Mouse (Mus musculus) forebrain, embryonic 10.5 days (tissue): ENCODE data around the gene Plcb1. TPM values are rescaled to one million over a fixed set of nuclear protein-coding genes. Genes with fewer than 3 reads are reported as not detected.
A peak's percentile ranks its signal among the peaks of the same experiment; 100 is the strongest.

Source experiments
- DNase-seq: peaks from one replicate; pipeline ENCODE4 v3.0.0-alpha.2; 2017; ENCODE audit warnings: low spot score; ENCODE audit errors: extremely low spot score
- H3K27ac ChIP-seq: fragments of 300-500 bp; sonication (generic); 2 replicates; pipeline ENCODE4 v1.5.1; 2016; ENCODE audit warnings: mild to moderate bottlenecking
- H3K27me3 ChIP-seq: fragments of 300-500 bp; sonication (generic); 2 replicates; pipeline ENCODE4 v1.6.1; 2016; ENCODE audit warnings: mild to moderate bottlenecking; ENCODE audit not compliant: poor library complexity, severe bottlenecking
- H3K36me3 ChIP-seq: fragments of 300-500 bp; sonication (generic); replicated peaks from 2 replicates; pipeline ENCODE4 v1.6.1; 2016; ENCODE audit warnings: mild to moderate bottlenecking, moderate library complexity
- H3K4me1 ChIP-seq: fragments of 300-500 bp; sonication (generic); 2 replicates; pipeline ENCODE4 v1.6.1; 2016
- H3K4me3 ChIP-seq: fragments of 300-500 bp; sonication (generic); 2 replicates; pipeline ENCODE4 v1.5.1; 2016; ENCODE audit warnings: mild to moderate bottlenecking, moderate library complexity
- H3K9me3 ChIP-seq: fragments of 300-500 bp; sonication (generic); 2 replicates; pipeline ENCODE4 v1.6.1; 2016; ENCODE audit warnings: mild to moderate bottlenecking, moderate library complexity
- WGBS: fragments of 180-500 bp; shearing (Covaris S2); methylation state at CpG from one replicate; pipeline ENCODE4 v1.1.7; 2016; 5-methylcytosine and 5-hydroxymethylcytosine counted together
- polyA plus RNA-seq: library from polyadenylated mRNA; unstranded; fragments of >200 nt; fragmentation: Nextera tagmentation; extraction: Ambion mirVana; gene quantifications from 2 replicates; pipeline ENCODE4 v1.2.1, GENCODE M21; 2016

The Plcb1 gene
- polyA plus RNA-seq, 1 experiment from 2014 or later: 4.2 TPM

DNA sequence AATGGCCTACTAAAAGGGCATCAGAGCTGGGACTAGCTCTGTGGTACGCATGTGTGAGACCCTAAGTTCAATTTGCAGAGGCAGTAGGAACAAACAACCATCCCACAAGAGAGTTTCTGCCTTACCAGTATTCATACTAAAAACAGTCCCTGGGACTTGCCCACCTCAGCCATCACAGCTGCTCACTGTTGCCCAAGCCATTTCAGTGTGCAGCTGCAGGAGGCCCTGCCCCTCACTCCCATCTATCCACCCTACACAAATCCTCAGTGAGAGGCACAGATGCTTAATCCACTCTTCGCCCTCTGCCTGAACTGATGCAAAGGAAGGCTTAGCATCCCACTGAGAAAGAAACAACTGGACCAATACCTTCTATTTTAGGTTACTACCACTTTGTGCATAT lies 703.3 kb downstream of the Plcb1 start:
- no peaks in the 10 kb centered on the region for H3K9me3 ChIP-seq
- H3K36me3 ChIP-seq: no peaks in the 10 kb centered on the region
- DNase-seq: no peak
- H3K4me3 ChIP-seq: no peak overlapping the region
- H3K27ac ChIP-seq: peak overlapping the region; percentile 60
- peaks cover 30% of the 10 kb centered on the region for H3K4me1 ChIP-seq
- H3K27me3 ChIP-seq: no peaks in the 10 kb centered on the region
- 57% methylated on average over 2 of the region's 2 CpGs for WGBS

DNA sequence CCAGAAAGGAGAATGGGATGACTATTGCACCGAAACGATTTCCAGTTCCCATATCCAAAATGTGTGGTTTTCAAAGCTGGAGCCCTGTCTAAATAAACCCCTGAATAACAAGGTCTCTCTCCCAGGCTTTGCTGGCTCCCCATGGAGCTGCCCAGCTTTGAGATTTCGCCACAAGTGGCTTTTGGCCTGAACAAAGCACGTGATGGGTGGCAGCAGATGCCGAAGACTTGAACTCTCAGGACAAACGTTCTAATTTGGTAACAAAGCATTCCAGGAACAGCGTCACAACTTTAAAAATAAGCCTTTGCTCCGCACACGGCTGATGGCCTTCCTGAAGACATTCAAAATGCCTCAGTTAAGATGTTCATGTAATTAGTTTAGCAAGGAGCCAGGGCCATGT lies 706.9 kb downstream of the Plcb1 start:
- WGBS: 77% methylated on average over 9 of the region's 9 CpGs
- Histone ChIP-seq H3K4me1 (peaks cover 16% of the 10 kb centered on the region), H3K9me3 (no peaks in the 10 kb centered on the region), H3K27me3 (no peaks in the 10 kb centered on the region), H3K36me3 (no peaks in the 10 kb centered on the region), H3K4me3 (no peak overlapping the region), H3K27ac (no peak overlapping the region)
- DNase-seq: no peak

DNA sequence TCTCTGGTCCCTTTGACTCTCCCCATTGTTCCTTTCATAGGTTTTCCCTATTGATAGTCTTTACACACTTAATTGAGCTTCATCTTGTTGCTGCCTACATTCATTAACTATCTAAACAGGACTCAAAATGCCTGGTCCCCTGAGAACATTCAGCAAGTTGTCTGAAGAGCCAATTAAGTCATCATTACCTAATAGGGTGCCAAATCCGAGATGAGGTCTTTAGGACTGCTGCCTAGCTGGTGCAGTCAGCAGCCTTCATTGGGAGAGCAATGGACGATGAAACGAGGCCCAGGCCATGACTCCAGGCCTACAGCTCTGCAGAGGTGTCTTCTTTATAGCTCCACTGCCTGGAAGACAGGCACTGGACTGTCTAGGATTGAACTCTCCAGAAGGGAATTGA lies 710.7 kb downstream of the Plcb1 start:
- no peak for DNase-seq
- 21% methylated on average over 3 of the region's 3 CpGs for WGBS
- H3K4me1 ChIP-seq: peaks cover 9% of the 10 kb centered on the region
- no peaks in the 10 kb centered on the region for H3K27me3 ChIP-seq
- no peak overlapping the region for H3K27ac ChIP-seq
- H3K9me3 ChIP-seq: no peaks in the 10 kb centered on the region
- H3K36me3 ChIP-seq: no peaks in the 10 kb centered on the region
- H3K4me3 ChIP-seq: no peak overlapping the region

DNA sequence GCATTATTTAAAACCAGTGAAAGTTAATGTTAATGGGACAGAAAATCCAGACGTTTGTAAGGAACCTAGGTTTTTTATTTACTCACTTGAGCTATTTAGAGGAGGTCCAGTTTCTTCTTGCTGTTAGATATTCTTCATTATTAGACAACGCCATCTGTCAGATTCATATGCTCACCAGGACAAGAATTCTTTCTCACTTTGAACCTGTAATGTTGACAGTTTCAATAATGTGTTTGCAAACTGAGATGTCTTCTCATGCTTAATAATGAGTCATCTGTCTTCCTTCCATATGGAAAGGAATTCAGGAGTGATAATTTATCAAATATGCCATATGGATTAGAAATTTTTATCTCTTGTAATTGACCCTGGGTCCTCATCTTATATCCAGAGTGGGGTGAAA lies 711.4 kb downstream of the Plcb1 start:
- Histone ChIP-seq H3K27me3 (no peaks in the 10 kb centered on the region), H3K36me3 (no peaks in the 10 kb centered on the region), H3K4me3 (no peak overlapping the region), H3K27ac (no peak overlapping the region), H3K9me3 (no peaks in the 10 kb centered on the region), H3K4me1 (peaks cover 9% of the 10 kb centered on the region)
- no peak for DNase-seq
- 81% methylated on average over 2 of the region's 2 CpGs for WGBS

DNA sequence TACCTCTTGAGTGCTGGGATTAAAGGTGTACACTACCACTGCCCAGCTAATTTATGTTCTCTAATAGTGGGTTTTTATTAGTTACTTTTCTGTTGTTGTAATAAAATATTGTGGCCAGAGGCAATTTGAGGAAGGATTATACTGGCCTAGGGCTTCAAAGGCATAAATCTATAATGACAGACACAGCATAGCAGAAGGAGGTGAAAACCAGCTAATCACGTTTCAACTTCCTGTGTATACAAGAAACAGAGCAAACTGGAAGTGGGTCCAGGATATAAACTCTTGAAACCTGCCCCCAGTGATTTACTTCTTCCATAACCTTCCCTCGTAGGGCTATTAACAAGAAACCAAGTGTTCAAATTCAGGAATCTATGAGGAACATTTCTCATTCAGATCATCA lies 715.0 kb downstream of the Plcb1 start:
- Histone ChIP-seq H3K4me1 (peaks cover 9% of the 10 kb centered on the region), H3K9me3 (no peaks in the 10 kb centered on the region), H3K4me3 (no peak overlapping the region), H3K36me3 (no peaks in the 10 kb centered on the region), H3K27me3 (no peaks in the 10 kb centered on the region), H3K27ac (no peak overlapping the region)
- DNase-seq: no peak
- 80% methylated on average over 2 of the region's 2 CpGs for WGBS

DNA sequence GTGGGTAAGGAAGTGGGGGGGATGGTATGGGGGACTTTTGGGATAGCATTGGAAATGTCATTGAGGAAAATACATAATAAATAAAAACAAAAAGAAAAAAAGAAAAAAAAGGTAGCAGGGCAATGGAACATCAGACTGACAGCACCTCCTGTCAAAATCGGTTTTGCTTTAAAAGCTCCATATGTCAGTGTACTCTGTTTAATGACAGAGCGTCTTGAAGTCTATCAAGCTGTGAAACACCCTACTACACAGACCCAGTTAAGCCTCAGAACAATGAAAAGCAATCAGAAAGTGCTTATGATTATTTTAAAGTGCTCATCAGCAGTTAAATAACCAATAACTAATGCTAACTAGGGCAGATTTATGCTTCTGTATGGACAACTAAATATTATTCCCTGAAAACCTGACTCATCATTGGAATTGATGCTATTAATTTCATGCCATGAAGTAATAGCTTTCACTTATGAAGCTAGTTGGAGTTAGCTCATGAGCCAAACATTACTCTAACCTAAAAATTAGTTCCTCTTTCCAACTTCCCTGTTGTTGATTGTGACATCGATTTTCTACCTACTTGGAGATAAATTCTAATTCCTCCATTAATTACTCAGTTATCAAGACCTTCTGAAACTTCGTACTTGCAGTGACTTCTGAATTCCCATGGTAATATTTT lies 717.6 kb downstream of the Plcb1 start:
- H3K4me3 ChIP-seq: no peak overlapping the region
- no peak overlapping the region for H3K27ac ChIP-seq
- no peaks in the 10 kb centered on the region for H3K4me1 ChIP-seq
- 89% methylated on average over 4 of the region's 4 CpGs for WGBS
- H3K9me3 ChIP-seq: no peaks in the 10 kb centered on the region
- H3K27me3 ChIP-seq: no peaks in the 10 kb centered on the region
- DNase-seq: no peak
- H3K36me3 ChIP-seq: no peaks in the 10 kb centered on the region

DNA sequence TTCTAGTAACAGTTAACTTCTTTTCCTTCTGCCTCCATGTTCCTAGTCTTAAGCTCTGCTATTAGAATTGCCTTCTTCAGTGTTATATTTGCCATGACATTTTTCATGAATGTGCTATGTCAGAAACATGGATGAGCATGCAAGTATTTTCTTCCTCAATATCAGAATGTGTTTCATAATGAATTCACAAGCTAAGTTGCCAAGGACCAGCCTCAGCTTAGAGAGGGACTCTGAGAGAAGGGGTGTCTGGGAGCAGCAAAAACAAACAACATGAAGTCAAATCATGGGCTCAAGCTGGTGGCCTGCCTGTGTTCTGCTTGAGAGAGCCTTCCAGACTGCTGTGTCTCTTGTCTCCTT lies 718.1 kb downstream of the Plcb1 start:
- H3K36me3 ChIP-seq: no peaks in the 10 kb centered on the region

DNA sequence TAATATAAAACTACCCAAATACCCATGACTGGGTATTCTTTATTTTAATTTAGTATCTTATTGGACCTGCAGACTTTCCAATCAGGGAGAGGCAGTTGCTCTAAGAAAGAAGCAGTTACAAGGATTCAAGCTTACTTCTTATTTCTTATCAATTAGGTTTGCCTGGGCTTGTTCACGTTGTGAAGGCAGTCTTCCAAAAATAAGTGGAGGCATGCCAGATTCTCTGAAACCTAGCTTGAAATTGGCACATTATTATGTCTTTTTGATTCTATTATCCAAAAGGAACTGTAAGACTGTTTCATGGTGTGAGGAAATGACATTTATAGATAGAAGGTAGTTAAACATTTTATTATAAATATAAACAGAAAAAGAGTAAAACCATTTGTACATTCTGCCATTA lies 721.2 kb downstream of the Plcb1 start:
- no peak overlapping the region for H3K27ac ChIP-seq
- no peaks in the 10 kb centered on the region for H3K27me3 ChIP-seq
- no peak overlapping the region for H3K4me3 ChIP-seq
- no peaks in the 10 kb centered on the region for H3K36me3 ChIP-seq
- DNase-seq: no peak
- no peaks in the 10 kb centered on the region for H3K4me1 ChIP-seq
- H3K9me3 ChIP-seq: no peaks in the 10 kb centered on the region
- 75% methylated on average over 1 of the region's 1 CpGs for WGBS

More for the DNA sequence above, 718.1 kb downstream of the Plcb1 start:
- H3K27me3 ChIP-seq: no peaks in the 10 kb centered on the region
- no peak for DNase-seq
- H3K4me1 ChIP-seq: no peaks in the 10 kb centered on the region
- no peak overlapping the region for H3K4me3 ChIP-seq
- H3K27ac ChIP-seq: no peak overlapping the region
- H3K9me3 ChIP-seq: no peaks in the 10 kb centered on the region

DNA sequence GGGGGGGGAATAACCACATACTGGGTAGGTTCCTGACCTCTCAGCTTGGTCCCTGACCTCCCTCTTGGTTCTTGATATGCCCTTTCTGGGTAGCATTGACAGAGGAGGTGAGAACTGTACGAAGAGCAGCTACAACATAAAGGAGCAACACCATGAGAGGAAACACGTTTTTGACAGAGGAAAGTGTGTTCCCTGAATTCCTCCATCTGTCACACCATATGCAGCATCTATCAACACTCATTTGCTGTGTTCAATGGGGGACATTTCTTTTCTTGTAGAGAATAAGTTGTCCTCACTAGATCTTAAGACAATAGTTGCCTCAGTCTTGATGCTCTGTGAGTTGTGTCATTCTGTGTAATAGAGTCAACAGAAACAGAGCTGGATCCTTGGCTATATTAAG lies 733.1 kb downstream of the Plcb1 start:
- Histone ChIP-seq H3K27ac (no peak overlapping the region), H3K4me3 (no peak overlapping the region), H3K36me3 (no peaks in the 10 kb centered on the region), H3K27me3 (no peaks in the 10 kb centered on the region), H3K4me1 (no peaks in the 10 kb centered on the region), H3K9me3 (no peaks in the 10 kb centered on the region)
- no peak for DNase-seq
- 63% methylated on average over 2 of the region's 2 CpGs for WGBS

Other genes starting within 250 kb of the Plcb1 start
- not detected in 2 replicates for gene Hao1, start 231.7 kb upstream of the Plcb1 start, polyA plus RNA-seq
- gene Tmx4, start 141.9 kb upstream of the Plcb1 start, polyA plus RNA-seq: 27.1 and 27.7 TPM in 2 replicates